Mouse (Mus musculus) ES-E14 (cell line): ENCODE data around the gene Ric8b.

Source experiments
- CHD2 ChIP-seq: IDR thresholded peaks from 2 replicates; pipeline ENCODE4 v1.6.1; 2014; ENCODE audit warnings: mild to moderate bottlenecking, low read depth, low read length, inconsistent platforms
- ZNF384 ChIP-seq: IDR thresholded peaks from 2 replicates; pipeline ENCODE4 v1.6.1; 2012; ENCODE audit warnings: low read depth, low read length, inconsistent platforms

- TF ChIP-seq ZNF384 (no peak), CHD2 (no peak)
Measured at GRCm38 (mm10) chr10:85007861-85008840, 90.7 kb downstream of the Ric8b start.
